Mouse (Mus musculus) midbrain, embryonic 15.5 days (tissue): ENCODE measurements around the gene Lingo3. TPM values are rescaled to one million over a fixed set of nuclear protein-coding genes. Genes with fewer than 3 reads are reported as not detected.

Source experiments
- ATAC-seq: fragments of 200-750 bp; cut with Nextera tagmentation; replicated peaks from 2 replicates; pipeline ENCODE4 v1.8.0; 2017; ENCODE audit warnings: moderate TSS enrichment
- H3K27ac ChIP-seq: fragments of 300-500 bp; sonication (generic); 2 replicates; pipeline ENCODE4 v1.5.1; 2015; ENCODE audit warnings: mild to moderate bottlenecking, inconsistent platforms
- H3K27me3 ChIP-seq: fragments of 300-500 bp; sonication (generic); replicated peaks from 2 replicates; pipeline ENCODE4 v1.6.1; 2015; ENCODE audit warnings: inconsistent platforms
- H3K36me3 ChIP-seq: fragments of 300-500 bp; sonication (generic); replicated peaks from 2 replicates; pipeline ENCODE4 v1.6.1; 2015; ENCODE audit warnings: inconsistent platforms
- H3K4me1 ChIP-seq: fragments of 300-500 bp; sonication (generic); 2 replicates; pipeline ENCODE4 v1.6.1; 2015; ENCODE audit warnings: inconsistent platforms
- H3K4me2 ChIP-seq: fragments of 300-500 bp; sonication (generic); 2 replicates; pipeline ENCODE4 v1.6.1; 2015; ENCODE audit warnings: inconsistent platforms, mild to moderate bottlenecking, moderate library complexity
- H3K4me3 ChIP-seq: fragments of 300-500 bp; sonication (generic); 2 replicates; pipeline ENCODE4 v1.5.1; 2015; ENCODE audit warnings: mild to moderate bottlenecking, inconsistent platforms
- H3K9ac ChIP-seq: fragments of 300-500 bp; sonication (generic); 2 replicates; pipeline ENCODE4 v1.6.1; 2015; ENCODE audit warnings: mild to moderate bottlenecking, inconsistent platforms
- H3K9me3 ChIP-seq: fragments of 300-500 bp; sonication (generic); 2 replicates; pipeline ENCODE4 v1.6.1; 2016; ENCODE audit warnings: inconsistent platforms
- WGBS: fragments of 180-500 bp; shearing (Covaris S2); methylation state at CpG from one replicate; pipeline ENCODE4 v1.1.7; 2015; ENCODE audit warnings: mixed read lengths; 5-methylcytosine and 5-hydroxymethylcytosine counted together
- polyA plus RNA-seq: library from polyadenylated mRNA; unstranded; fragments of >200 nt; fragmentation: Nextera tagmentation; extraction: Ambion mirVana; gene quantifications from 2 replicates; pipeline ENCODE4 v1.2.1, GENCODE M21; 2015

Lingo3 gene
- polyA plus RNA-seq = 10.4 and 11.7 TPM in 2 replicates

GRCm38 (mm10) chr10:80843931-80844547 is at the start of gene Lingo3:
Gene Lingo3 (minus strand): TSS chr10:80844039.
- peak; percentile 64 for ATAC-seq

GRCm38 (mm10) chr10:80887181-80887580 is 43.3 kb upstream of the Lingo3 start:
- H3K4me2 ChIP-seq = no peak overlapping the region
- no peaks in the 10 kb centered on the region for H3K4me1 ChIP-seq
- H3K9me3 ChIP-seq = no peaks in the 10 kb centered on the region
- H3K27ac ChIP-seq = no peak overlapping the region
- H3K9ac ChIP-seq = no peak overlapping the region
- H3K36me3 ChIP-seq = no peaks in the 10 kb centered on the region
- ATAC-seq = no peak
- H3K27me3 ChIP-seq = no peaks in the 10 kb centered on the region; the same call in 1 of the 2 replicates
- WGBS = 74% methylated on average over 11 of the region's 11 CpGs
- no peak overlapping the region for H3K4me3 ChIP-seq

More at GRCm38 (mm10) chr10:80843931-80844547, at the start of gene Lingo3:
- H3K4me2 ChIP-seq = peak within 1 kb of the TSS; percentile 66
- WGBS = 6% methylated on average over 34 of the region's 51 CpGs
- H3K36me3 ChIP-seq = no peaks in the 10 kb centered on the region
- no peak within 1 kb of the TSS for H3K27ac ChIP-seq
- H3K4me1 ChIP-seq = peaks cover 11% of the 10 kb centered on the region
- H3K9ac ChIP-seq = peak within 1 kb of the TSS; percentile 59
- peaks cover 29% of the 10 kb centered on the region for H3K27me3 ChIP-seq
- no peaks in the 10 kb centered on the region for H3K9me3 ChIP-seq
- peak within 1 kb of the TSS; percentile 46 for H3K4me3 ChIP-seq

- WGBS = 30% methylated on average over 10 of the region's 10 CpGs
- H3K4me1 ChIP-seq = no peaks in the 10 kb centered on the region
- no peak overlapping the region for H3K4me3 ChIP-seq
- no peaks in the 10 kb centered on the region; the same call in 1 of the 2 replicates for H3K27me3 ChIP-seq
- ATAC-seq = no peak
- H3K9ac ChIP-seq = no peak overlapping the region
- no peak overlapping the region for H3K27ac ChIP-seq
- no peaks in the 10 kb centered on the region for H3K36me3 ChIP-seq
- H3K4me2 ChIP-seq = no peak overlapping the region
- no peaks in the 10 kb centered on the region for H3K9me3 ChIP-seq
Observed at GRCm38 (mm10) chr10:80881301-80881700, 37.5 kb upstream of the Lingo3 start.

- 70% methylated on average over 2 of the region's 2 CpGs for WGBS
- H3K27ac ChIP-seq = no peak overlapping the region
- H3K4me3 ChIP-seq = no peak overlapping the region
- no peaks in the 10 kb centered on the region for H3K9me3 ChIP-seq
- H3K27me3 ChIP-seq = no peaks in the 10 kb centered on the region; the same call in 1 of the 2 replicates
- no peaks in the 10 kb centered on the region for H3K36me3 ChIP-seq
- no peak for ATAC-seq
- no peak overlapping the region for H3K4me2 ChIP-seq
- no peak overlapping the region for H3K9ac ChIP-seq
- H3K4me1 ChIP-seq = no peaks in the 10 kb centered on the region
Observed at GRCm38 (mm10) chr10:80880901-80881300, 37.1 kb upstream of the Lingo3 start.

- ATAC-seq = 0 out of 2 replicates have a peak, but pooled peaks have one; percentile 37
- Histone ChIP-seq H3K27me3 (no peaks in the 10 kb centered on the region; the same call in 1 of the 2 replicates), H3K9me3 (no peaks in the 10 kb centered on the region), H3K4me3 (no peak overlapping the region), H3K4me1 (no peaks in the 10 kb centered on the region), H3K36me3 (no peaks in the 10 kb centered on the region), H3K4me2 (no peak overlapping the region), H3K27ac (no peak overlapping the region), H3K9ac (no peak overlapping the region)
- 20% methylated on average over 5 of the region's 5 CpGs for WGBS
Observed at GRCm38 (mm10) chr10:80880131-80880641, 36.3 kb upstream of the Lingo3 start.

- no peak overlapping the region for H3K4me2 ChIP-seq
- no peak overlapping the region for H3K27ac ChIP-seq
- H3K9ac ChIP-seq = no peak overlapping the region
- WGBS = 17% methylated on average over 3 of the region's 3 CpGs
- H3K4me1 ChIP-seq = no peaks in the 10 kb centered on the region
- no peak for ATAC-seq
- no peak overlapping the region for H3K4me3 ChIP-seq
- H3K36me3 ChIP-seq = no peaks in the 10 kb centered on the region
- H3K27me3 ChIP-seq = no peaks in the 10 kb centered on the region; the same call in 1 of the 2 replicates
- no peaks in the 10 kb centered on the region for H3K9me3 ChIP-seq
Observed at GRCm38 (mm10) chr10:80876594-80876993, 32.8 kb upstream of the Lingo3 start.

- WGBS = 28% methylated on average over 5 of the region's 5 CpGs
- Histone ChIP-seq H3K4me3 (no peak overlapping the region), H3K4me2 (no peak overlapping the region), H3K9ac (no peak overlapping the region), H3K27me3 (no peaks in the 10 kb centered on the region; the same call in 1 of the 2 replicates), H3K27ac (no peak overlapping the region), H3K9me3 (no peaks in the 10 kb centered on the region), H3K4me1 (no peaks in the 10 kb centered on the region), H3K36me3 (no peaks in the 10 kb centered on the region)
- no peak for ATAC-seq
Observed at GRCm38 (mm10) chr10:80876028-80876427, 32.2 kb upstream of the Lingo3 start.

- no peaks in the 10 kb centered on the region for H3K9me3 ChIP-seq
- ATAC-seq = no peak
- no peak overlapping the region for H3K4me3 ChIP-seq
- H3K27ac ChIP-seq = no peak overlapping the region
- H3K4me1 ChIP-seq = no peaks in the 10 kb centered on the region
- 79% methylated on average over 9 of the region's 9 CpGs for WGBS
- no peak overlapping the region for H3K4me2 ChIP-seq
- no peaks in the 10 kb centered on the region; the same call in 1 of the 2 replicates for H3K27me3 ChIP-seq
- no peaks in the 10 kb centered on the region for H3K36me3 ChIP-seq
- H3K9ac ChIP-seq = no peak overlapping the region
Observed at GRCm38 (mm10) chr10:80874035-80874434, 30.2 kb upstream of the Lingo3 start.

GRCm38 (mm10) chr10:80871581-80871980 is 27.7 kb upstream of the Lingo3 start, which contains the start of gene Tmprss9:
Gene Tmprss9 (plus strand): TSS chr10:80871848.
- 30% methylated on average over 9 of the region's 9 CpGs for WGBS
- Histone ChIP-seq H3K4me1 (no peaks in the 10 kb centered on the region), H3K4me2 (no peak within 1 kb of the TSS), H3K9ac (no peak within 1 kb of the TSS), H3K27me3 (no peaks in the 10 kb centered on the region), H3K27ac (no peak within 1 kb of the TSS), H3K4me3 (no peak within 1 kb of the TSS), H3K36me3 (peaks cover 4% of the 10 kb centered on the region; the same call in 1 of the 2 replicates), H3K9me3 (no peaks in the 10 kb centered on the region)
- no peak for ATAC-seq

- no peak overlapping the region for H3K4me3 ChIP-seq
- H3K36me3 ChIP-seq = peaks cover 4% of the 10 kb centered on the region; the same call in 1 of the 2 replicates
- H3K27me3 ChIP-seq = no peaks in the 10 kb centered on the region
- H3K4me2 ChIP-seq = no peak overlapping the region
- no peaks in the 10 kb centered on the region for H3K9me3 ChIP-seq
- no peak overlapping the region for H3K27ac ChIP-seq
- WGBS = 79% methylated on average over 3 of the region's 6 CpGs
- H3K9ac ChIP-seq = no peak overlapping the region
- ATAC-seq = no peak
- H3K4me1 ChIP-seq = no peaks in the 10 kb centered on the region
Observed at GRCm38 (mm10) chr10:80870993-80871392, 27.2 kb upstream of the Lingo3 start.

- H3K4me1 ChIP-seq = no peaks in the 10 kb centered on the region
- no peak overlapping the region for H3K4me2 ChIP-seq
- no peak for ATAC-seq
- no peaks in the 10 kb centered on the region for H3K27me3 ChIP-seq
- 83% methylated on average over 16 of the region's 16 CpGs for WGBS
- H3K9me3 ChIP-seq = no peaks in the 10 kb centered on the region
- H3K4me3 ChIP-seq = no peak overlapping the region
- no peak overlapping the region for H3K9ac ChIP-seq
- H3K36me3 ChIP-seq = peaks cover 23% of the 10 kb centered on the region; the same call in 1 of the 2 replicates
- no peak overlapping the region for H3K27ac ChIP-seq
Observed at GRCm38 (mm10) chr10:80864446-80864845, 20.6 kb upstream of the Lingo3 start.

GRCm38 (mm10) chr10:80862305-80862704 is 18.5 kb upstream of the Lingo3 start:
- no peaks in the 10 kb centered on the region for H3K9me3 ChIP-seq
- WGBS = 94% methylated on average over 5 of the region's 5 CpGs
- H3K27me3 ChIP-seq = no peaks in the 10 kb centered on the region
- H3K4me1 ChIP-seq = peaks cover 7% of the 10 kb centered on the region
- H3K4me2 ChIP-seq = no peak overlapping the region
- no peak overlapping the region for H3K4me3 ChIP-seq
- H3K9ac ChIP-seq = no peak overlapping the region
- peaks cover 19% of the 10 kb centered on the region; the same call in 1 of the 2 replicates for H3K36me3 ChIP-seq
- no peak for ATAC-seq
- H3K27ac ChIP-seq = no peak overlapping the region
